Mouse (Mus musculus) spleen, adult 2 months (tissue): ENCODE measurements around the gene Lrrc55.
A peak's percentile ranks its signal among the peaks of the same experiment; 100 is the strongest.

Source experiments
- CTCF ChIP-seq: fragments of 200-500 bp; IDR thresholded peaks from 2 replicates; pipeline ENCODE4 v1.5.1; 2011; ENCODE audit warnings: mild to moderate bottlenecking, inconsistent platforms; ENCODE audit not compliant: insufficient read depth, insufficient read length, insufficient replicate concordance; ENCODE audit errors: extremely low read depth
- POLR2A ChIP-seq: fragments of 200-500 bp; IDR thresholded peaks from 2 replicates; pipeline ENCODE4 v1.6.1; 2011; ENCODE audit warnings: low read depth, low read length, inconsistent platforms

- TF ChIP-seq POLR2A, result no peak
- TF ChIP-seq CTCF, result peak; percentile 90; the same call in 1 of the 2 replicates
Observed at GRCm38 (mm10) chr2:85246506-85247082, 49.6 kb upstream of the Lrrc55 start.
